Mouse (Mus musculus): ENCODE results near the gene Fsd1l.

- no peak for TF ChIP-seq CTCF (IDR thresholded peaks at IDR 0.05; ENCODE audit: low read depth, low read length)
- no peak for TF ChIP-seq POLR2A (IDR thresholded peaks at IDR 0.05; ENCODE audit: extremely low read depth, insufficient read depth, low read length)
These were observed 39.7 kb upstream of the Fsd1l start for GRCm38 (mm10) chr4:53591536-53591935.

All from liver, adult 2 months (tissue).